Mouse (Mus musculus): ENCODE measurements around the gene Siah1a.

Siah1a gene

DNA sequence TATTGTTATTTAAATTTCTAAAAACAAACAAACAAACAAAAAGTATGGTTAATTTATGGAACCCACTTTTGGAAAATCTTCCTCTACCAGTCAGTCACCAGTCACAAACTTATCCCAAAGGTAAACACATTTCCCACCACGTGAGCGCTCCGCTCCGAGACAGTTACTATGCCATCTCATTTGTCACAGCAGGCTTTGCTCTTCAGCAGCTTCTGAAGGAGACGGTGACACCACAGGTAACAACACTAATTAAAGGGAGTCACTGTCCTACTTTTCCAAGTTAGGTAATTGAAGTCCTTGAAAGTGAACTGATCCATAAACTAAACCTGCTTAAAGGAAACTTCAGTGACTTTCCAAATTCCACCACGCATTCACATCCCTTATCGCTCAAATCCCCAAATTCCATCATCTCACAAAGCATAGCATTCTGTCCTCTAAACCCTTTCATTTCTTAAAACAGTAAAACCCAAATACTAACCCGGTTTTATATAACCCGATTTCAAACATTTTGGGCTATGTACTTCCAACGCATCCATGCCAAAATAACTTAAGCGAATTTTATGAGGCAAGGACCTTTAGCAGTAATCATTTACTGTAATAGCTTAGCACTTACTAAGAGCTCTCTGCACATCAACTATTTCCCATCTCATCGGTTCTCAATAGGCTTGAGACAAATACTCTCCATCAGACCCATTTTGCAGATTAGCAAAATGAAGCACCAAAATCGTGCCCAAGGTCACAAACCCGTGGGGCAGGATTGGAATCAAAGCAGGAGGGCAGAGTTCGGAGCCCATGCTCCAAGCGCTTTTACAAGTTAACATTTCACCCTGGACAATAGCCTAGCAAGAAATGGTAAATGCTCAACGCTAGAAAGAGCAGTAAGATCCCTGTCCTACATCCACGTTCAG lies 1.2 kb downstream of the Siah1a start:
- no peak for DNase-seq

DNA sequence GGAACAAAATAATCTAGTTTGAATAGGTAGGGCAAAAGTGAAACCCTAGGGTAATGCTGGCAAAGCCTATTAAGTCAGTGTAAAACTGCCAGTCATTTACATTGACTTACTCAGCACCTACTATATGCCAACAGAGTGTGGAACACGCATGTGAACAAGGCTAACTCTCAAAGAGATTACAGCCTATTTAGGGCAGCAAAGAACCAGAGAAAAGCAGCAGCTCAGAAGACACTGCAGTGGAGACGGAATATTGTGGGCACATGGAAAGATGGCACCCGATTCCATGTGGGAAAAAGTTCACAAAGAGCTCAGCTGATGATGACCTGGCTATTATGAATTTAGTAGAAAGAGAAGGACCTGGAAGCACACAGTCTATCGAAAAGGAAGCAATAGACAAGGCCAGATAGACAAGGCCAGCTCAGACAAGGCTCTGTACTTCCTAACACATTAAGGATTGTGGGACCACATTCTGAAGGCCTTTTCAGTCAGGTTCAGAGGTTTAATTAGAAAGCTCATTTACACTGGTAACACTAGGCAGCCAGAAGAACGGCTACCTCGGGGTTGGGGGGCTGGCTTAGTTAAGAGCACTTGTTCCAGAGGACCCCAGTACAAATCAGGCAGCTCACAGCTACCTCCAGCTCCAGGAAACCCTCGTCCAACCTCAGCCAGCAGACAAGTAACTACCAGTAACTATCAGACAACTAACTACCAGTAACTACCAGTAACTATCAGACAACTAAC lies 3.0 kb downstream of the Siah1a start:
- DNase-seq: no peak

DNA sequence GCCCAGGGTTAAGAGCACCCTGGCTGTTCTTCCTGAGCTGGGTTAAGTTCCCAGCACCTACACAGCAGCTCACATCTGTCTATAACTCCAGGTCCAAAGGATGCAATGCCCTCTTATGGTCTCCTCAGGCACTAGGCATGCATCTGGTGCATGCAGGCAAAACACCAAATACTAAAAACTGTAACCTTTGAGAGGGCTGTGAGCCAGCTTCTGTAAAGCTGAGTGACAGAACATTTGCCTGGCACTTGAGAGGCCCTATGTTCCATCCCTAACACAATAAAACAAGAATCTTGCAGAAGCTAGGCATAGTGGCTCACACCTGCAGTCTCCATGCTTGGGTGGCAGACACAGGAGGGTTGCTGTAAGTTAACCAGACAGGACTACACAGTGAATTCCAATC lies 4.1 kb downstream of the Siah1a start:
- DNase-seq: no peak

DNA sequence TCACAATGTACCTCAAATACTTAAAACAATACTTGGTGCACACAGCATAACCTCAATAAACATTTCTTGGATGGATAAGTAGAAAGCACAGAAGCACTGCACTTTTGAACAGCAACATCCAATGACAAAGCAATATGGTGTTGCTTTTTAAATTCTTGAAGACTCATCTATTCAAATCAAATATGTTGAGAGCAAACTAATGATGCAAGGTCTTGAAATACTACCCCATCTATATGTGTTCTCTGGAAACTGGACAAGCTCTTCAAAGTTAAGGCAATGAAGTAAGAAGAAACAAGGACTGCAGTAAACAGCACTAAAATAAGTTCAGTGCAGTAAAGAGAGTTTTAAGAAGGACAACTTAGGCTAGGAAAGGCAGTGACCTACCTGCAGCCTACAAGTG lies 4.8 kb downstream of the Siah1a start:
- no peak for DNase-seq

DNA sequence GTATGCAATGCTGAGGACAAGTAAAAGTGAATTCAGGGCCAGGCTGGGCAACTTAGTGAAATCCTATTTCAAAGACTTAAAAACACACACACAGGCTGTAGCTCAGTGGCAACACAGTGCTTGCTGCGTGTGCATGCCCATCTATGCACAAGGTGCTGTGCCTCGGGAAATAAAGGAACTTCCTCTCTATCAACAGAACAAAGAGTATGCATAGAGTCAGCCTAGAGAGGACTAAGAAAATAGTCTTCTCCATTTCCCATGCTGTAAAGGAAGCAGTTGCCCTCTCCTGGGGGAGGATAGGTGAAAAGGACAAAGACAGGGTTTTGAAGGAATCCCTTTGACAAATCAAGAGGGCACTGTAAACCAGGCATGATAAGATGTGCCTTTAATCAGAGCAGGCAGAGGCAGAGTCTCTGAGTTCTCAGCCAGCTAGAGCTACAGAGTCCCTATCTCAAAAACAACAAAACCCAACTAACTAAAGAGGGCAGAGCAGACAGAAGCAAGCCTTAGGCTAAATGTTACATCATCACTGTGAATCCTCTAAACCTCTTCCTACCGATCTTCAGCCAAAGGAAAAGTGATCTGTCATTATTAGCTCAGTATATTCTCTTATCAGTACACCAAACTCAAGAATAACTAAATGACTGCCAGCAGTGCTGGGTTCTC lies 10.2 kb downstream of the Siah1a start:
- DNase-seq: no peak

DNA sequence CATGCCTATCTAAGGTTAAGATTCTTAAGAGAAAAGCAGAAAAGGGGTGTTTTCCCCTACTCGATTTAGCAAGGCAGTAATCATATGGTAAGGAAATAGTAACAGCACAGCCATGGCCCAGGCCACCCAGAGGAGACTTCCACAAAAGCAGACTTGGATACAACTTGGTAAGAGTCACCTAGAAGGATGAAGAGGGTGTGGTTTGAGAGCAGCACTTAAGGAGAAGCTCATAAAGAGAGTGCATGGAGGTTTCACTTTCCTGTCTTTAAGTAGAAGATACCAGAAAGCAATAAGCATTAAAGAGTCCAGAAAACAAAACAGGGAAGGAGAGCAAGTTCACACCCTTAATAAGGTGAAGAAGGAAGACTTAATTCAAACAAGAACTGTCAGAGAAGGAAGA lies 10.8 kb downstream of the Siah1a start:
- no peak for DNase-seq

DNA sequence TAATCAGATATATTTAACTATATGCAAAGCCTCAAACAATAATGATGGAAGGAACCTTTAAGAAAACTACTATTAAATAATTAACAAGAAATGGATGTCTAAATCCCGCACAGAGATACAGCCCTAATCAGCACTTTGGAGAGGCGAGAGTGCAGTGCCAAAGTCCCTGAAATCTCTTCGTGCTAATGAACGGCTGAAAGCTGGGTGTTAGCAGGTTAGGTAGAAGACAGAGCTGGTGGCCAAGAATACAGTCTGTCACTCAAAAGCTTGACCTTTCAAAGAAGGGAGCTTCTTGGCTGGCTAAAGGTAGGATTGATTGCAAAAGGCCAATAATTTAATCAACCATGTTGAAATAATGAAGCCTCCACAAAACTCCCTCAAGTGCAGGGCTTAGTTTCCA lies 11.6 kb downstream of the Siah1a start:
- DNase-seq: peak; percentile 21

DNA sequence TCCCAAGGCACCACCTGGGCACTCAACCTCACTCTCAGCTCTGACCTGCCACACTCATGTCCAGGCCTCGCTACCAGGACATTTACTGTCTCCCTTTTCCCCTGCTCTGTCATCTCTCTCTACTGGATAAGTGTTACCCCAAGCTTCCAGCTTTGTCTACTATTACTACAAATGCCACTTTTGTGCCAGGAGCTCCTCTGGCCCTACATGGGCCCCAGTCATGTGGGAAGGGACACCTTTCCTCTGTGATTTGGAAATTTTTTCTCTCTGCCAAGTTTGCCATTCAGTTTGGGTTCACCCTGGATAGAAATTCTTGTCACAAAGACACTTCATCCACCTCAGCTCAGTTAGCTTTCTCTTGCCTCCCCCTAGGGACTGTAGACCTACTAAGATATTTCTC lies 14.9 kb downstream of the Siah1a start:
- no peak for DNase-seq

DNA sequence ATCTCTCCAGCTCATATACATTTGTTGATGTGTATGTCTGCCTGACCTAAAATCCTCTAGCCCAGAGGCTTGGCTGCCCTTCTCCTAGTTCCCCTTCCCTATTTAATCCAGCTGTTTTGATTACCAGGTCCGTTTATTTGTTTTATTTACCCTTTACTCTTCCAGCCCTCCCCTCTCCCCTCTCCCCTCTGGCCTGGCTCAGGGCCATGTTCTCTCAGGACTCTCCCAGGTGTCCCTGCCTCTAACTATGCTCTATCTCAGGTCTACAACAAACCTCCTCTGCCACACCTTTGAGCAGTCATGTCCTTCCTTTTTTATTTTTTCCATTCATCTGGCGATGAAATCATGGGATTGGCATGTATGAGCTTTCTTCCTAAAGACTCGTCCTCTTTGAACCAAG lies 15.4 kb downstream of the Siah1a start:
- no peak for DNase-seq

DNA sequence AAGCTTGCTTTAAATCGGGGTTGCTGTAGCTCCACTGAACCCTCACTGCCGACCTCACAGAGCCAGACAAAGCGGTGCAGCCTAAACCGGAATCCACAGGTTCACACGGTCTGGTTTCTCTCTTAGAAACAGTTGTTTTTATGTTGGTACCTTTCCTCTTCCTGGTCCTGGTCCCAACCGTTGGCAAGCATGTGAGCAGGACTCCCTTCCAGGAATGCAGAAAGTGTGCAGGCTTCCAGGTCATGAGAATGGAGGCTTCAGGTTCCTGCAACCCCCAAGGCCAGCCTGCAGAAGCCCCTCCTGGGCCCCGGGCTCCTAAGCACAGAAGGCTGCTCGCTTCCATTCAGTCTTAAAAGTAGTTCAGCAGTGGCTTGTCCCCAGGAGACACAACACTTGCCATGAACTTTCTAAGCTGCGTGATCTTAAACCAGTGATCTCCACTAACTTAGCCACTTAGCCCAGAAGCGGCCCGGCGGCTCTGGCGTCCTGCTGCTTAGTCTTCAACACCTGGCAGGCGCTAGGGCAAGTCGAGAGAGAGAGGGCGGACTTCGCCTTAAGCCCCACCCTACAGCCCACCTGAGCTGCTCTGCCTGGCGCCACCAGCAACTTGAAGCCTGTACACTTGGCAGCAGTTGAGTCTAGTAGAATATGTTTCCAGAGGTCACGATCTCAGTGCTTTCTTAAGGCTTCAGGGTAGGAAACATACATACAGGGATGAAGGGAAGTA lies 17.3 kb downstream of the Siah1a start:
- DNase-seq: peak; percentile 47

DNA sequence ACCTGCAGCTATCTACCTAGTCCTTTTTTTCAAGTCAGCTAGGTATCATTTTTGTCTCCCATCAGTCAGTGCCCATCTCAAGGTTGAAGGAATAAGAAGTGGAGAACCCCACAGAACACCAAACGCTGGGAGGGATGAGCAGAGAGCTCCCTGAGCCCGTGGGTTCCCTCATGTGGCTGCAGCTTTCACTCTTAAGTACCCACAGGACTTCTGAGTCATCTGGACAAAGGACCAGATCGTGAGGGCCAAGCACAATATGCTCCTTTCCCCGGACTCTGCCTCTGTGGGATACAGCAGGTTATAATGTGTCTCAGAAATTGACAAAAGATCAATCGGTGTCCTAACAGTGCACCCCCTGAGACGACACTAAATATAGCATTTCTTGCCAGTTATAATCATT lies 18.8 kb downstream of the Siah1a start:
- DNase-seq: no peak

DNA sequence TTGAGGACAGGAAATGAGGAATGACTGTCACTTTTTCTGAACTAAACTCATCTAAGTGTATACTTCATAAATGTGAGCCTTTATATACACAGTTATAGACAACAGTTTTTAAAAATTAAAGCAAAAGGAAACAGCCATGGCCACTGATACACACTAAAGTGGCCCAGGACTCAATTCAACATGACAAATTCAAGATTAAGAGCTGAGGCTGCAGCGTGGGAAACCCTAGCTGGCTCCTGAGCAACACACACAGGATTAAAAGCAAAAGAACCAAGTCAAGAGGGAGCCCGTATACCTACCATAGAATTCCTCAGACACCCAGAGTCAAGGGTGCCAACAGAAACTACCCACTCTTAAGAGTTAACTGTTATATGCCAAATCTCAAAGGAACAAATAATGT lies 24.2 kb downstream of the Siah1a start:
- DNase-seq: no peak

DNA sequence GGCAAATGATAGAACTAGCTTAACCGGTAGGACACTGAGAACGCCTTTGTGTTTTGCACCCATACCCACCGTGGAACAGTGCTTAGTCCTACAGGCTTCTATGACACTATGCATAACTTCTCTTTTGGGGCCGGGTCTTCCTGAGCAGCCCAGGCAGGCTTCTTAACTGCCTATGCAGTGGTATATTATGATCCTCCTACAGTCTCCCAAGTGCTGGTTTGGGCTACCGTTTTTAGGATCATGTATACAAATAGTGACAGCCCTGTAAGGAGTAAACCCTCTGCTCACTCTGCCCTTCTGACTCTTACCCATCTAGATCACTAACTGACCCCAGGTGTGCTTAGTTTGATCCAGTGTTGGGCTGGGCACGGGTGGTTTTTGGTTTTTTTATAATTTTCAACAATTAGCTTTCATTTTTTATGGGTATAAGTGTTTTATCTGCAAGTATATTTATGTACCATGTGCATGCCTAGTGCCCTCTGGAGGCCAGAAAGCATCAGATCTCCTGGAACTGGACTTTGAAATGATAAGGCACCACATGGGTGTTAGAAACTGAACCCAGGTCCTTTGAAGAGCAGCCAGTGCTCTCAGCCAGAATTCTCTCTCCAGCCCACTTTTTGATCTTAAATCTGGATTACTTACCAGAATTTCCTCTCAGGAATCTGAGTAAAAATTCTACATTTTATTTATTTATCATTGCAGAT lies 24.8 kb downstream of the Siah1a start:
- DNase-seq: no peak

DNA sequence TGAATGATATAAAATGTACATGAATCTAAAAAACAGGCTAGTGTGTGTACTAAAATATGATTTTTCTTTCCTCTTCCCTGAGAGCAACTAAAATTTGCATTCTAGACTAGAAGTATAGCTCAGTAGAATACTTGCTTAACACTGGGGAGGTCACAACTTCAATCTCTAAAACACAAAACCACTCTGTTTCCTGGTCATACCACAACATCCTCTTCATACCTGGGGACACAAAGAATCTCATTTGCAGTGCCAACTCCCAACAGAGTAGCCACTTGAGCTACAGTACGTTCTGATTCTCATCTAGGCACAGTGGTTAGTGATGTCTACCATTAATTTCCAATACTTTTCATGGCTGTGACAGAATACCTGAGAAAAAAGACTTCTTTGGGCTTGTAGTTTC lies 26.4 kb downstream of the Siah1a start:
- DNase-seq: no peak

DNA sequence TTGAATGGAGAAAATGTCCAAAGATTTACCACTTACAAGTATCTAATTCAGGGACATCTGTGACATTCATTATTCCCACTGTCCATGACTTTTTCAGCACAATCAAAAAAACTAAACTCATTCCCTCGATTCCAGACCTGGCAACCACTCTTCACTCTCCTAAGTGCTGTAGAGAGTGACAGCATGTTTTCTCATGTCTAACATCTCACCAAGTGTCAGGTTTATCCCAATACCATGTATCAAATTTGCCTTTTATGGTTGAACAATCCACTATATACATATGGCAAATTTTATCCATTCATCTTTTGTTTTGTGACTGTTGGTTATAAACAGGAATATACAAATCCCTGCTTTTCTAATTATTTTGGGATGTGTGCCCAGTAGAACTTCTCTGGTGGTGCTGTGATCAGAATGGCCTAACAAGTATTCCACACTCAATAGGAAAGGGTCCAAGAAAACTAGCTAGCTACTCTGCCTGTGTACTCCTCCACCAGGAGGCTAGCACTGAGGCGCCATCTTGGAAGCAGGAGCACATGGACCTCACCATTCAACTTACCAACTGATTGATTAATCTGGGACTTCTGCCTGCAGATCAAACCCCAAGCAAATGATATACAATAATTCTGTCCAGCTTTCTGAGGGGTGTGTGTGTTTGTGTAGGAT lies 27.3 kb downstream of the Siah1a start:
- no peak for DNase-seq

DNA sequence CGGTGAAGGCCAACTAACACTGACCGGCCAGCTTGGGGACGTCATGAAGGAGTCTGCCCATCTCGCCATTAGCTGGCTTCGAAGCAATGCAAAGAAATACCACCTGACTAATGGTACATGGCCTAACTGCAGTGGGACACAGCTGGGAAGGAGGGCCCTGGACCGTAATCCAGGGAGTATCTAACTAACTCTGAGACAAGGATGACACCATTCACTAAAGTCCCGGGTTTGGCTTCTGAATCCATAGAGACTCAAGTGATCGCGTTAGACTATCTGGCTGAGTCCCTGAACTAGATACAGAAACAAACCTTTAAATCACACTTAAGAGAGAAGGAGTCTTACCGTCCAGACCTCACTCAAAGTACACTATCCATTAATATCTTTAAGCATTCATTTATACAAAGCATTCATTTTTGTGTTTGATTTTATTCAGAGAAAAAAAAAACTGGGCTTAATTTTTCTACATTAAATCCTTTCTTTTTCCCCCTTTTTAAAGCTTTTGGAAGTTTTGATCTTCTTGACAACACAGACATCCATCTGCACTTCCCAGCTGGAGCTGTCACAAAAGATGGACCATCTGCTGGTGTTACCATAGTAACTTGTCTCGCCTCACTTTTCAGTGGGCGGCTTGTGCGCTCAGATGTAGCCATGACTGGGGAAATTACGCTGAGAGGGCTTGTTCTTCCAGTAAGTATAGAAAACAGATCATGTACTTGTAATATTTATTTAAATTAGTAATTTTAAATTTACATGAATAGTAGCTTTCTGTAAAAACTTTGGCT lies 32.1 kb downstream of the Siah1a start:
- DNase-seq: no peak

DNA sequence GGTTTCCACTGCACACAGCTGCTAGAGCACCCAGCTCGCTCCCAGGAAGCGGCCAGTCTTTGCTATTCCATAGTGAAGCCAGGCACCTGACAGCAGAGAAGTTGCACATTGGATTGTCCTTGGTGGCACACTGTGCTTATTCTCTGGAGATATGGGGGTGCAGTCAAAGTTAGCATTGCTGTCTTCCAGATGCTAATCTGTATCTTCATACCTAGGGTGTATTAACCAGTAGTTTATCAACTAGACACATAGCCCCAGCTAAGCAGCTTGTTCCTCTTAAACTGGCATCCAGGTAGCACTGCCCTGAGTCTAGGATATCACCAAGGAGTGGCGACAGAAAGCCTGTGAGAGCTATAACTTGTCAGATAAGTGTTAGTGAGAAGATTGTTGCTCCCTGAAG lies 33.1 kb downstream of the Siah1a start:
- DNase-seq: no peak

DNA sequence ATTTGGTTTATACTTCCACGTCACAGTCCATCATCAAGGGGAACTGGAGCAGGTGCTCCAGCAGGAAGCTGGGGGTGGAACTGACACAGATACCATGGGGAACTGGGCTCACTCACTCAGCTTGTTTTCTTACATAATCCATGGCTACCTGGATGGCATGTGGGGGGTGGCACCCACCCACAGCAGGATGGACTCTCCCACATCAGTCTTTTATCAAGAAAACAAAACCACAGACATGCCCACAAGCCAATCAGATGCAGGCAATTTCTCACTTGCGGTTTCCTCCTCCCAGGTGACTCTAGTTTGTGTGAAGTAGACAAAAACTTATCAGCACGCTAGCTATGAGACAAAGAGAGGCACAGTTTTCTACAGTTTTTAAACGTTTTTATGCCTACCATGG lies 37.9 kb downstream of the Siah1a start:
- no peak for DNase-seq

DNA sequence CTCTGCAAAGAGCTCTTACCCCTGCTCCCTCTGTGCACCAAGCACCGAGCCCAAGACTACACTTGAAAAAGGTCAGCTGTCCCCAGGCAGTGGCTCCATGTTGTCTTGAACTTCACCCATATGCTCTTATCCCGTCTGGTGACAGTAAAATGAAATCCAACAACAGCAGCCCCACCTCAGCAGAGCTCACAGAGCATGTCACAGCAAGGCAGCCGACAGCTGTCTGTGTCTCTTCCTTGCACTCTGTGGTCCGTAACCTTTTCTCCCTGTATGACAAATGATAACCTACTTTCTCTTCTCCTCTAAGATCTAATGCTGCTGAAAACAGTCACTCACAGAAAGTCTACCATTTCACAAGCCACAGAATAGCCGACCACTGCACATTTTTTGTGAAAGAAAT lies 39.0 kb downstream of the Siah1a start:
- no peak for DNase-seq

DNA sequence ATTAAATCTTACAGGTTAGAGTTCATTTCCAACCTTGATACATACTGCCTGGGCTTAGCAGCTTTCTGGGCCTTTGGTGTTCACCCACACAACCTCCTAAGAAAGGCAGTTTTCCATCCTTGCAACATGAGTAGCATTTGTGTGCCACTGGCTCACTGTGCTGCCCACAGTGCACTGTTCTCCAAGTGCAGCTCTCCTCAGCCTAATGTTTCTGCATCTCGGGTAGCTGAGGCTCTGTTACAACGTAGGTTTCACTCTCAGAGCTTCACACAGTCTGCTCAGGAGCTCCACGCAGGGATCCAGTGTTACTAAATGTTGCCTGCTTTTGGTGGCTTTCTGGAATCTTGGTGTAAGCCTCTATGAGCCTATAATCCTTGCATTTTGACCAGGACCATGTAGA lies 40.4 kb downstream of the Siah1a start:
- no peak for DNase-seq

DNA sequence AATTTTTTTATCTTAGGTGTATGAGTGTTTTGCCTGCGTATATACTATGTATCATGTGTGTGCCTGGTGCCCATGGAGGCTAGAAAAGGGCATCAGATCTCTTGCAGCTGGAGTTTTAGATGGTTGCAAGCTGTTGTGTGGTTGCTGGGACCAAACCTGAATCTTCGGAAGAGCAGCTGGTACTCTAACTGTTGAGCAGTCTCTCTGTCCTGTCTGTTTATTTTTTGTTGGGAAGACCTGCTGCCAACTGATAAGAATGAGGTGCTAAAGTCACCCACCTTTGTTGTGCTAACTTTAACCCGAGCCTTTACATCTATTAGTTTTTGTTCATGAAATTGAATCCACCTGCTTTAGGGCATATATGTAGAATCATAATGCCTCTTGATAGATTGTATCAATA lies 43.3 kb downstream of the Siah1a start:
- DNase-seq: no peak

All from kidney, adult 11 months (tissue).